Mouse (Mus musculus) heart, postnatal 0 days (tissue): ENCODE measurements at regions not wholly inside any gene's neighbourhood (a gene's known extent, or its start where the extent isn't known, plus 50 kb on each side); places are given as distances from the start of the nearest gene placed in this dataset.

Experiments used
- ATAC-seq: fragments of 200-750 bp; cut with Nextera tagmentation; 2 replicates; pipeline ENCODE4 v1.8.0; 2017; ENCODE audit warnings: low read depth, moderate number of reproducible peaks, moderate library complexity; ENCODE audit not compliant: insufficient read depth
- DNase-seq: peaks from one replicate; pipeline ENCODE4 v3.0.0-alpha.2; 2016; ENCODE audit warnings: low spot score
- H3K27ac ChIP-seq: fragments of 300-500 bp; sonication (generic); 2 replicates; pipeline ENCODE4 v1.5.1; 2014; ENCODE audit warnings: low read depth, mild to moderate bottlenecking
- H3K27me3 ChIP-seq: fragments of 300-500 bp; sonication (generic); 2 replicates; pipeline ENCODE4 v1.6.1; 2014; ENCODE audit warnings: low read length, mixed read lengths; ENCODE audit not compliant: control insufficient read depth, insufficient read depth
- H3K36me3 ChIP-seq: fragments of 300-500 bp; sonication (generic); replicated peaks from 2 replicates; pipeline ENCODE4 v1.6.1; 2014; ENCODE audit warnings: low read length, mixed read lengths; ENCODE audit not compliant: control insufficient read depth, insufficient read depth
- H3K4me1 ChIP-seq: fragments of 300-500 bp; sonication (generic); 2 replicates; pipeline ENCODE4 v1.6.1; 2014; ENCODE audit warnings: antibody characterized with exemption; ENCODE audit not compliant: control insufficient read depth, insufficient read depth
- H3K4me2 ChIP-seq: fragments of 300-500 bp; sonication (generic); 2 replicates; pipeline ENCODE4 v1.6.1; 2014; ENCODE audit warnings: low read depth, mild to moderate bottlenecking, low read length, moderate library complexity
- H3K4me3 ChIP-seq: fragments of 300-500 bp; sonication (generic); 2 replicates; pipeline ENCODE4 v1.5.1; 2014; ENCODE audit warnings: low read depth, low read length
- H3K9ac ChIP-seq: fragments of 300-500 bp; sonication (generic); replicated peaks from 2 replicates; pipeline ENCODE4 v1.6.1; 2014; ENCODE audit warnings: low read depth, low read length, mixed read lengths
- H3K9me3 ChIP-seq: fragments of 300-500 bp; sonication (generic); replicated peaks from 2 replicates; pipeline ENCODE4 v1.6.1; 2016; ENCODE audit warnings: low read length; ENCODE audit not compliant: control insufficient read depth
- EP300 ChIP-seq: IDR thresholded peaks from 2 replicates; pipeline ENCODE4 v1.6.1; 2016; ENCODE audit warnings: antibody characterized with exemption, low read depth
- WGBS: fragments of 180-500 bp; shearing (Covaris S2); extraction: QIAGEN DNeasy Blood & Tissue Kit; methylation state at CpG from one replicate; pipeline ENCODE4 v1.1.7; 2014; 5-methylcytosine and 5-hydroxymethylcytosine counted together

DNA sequence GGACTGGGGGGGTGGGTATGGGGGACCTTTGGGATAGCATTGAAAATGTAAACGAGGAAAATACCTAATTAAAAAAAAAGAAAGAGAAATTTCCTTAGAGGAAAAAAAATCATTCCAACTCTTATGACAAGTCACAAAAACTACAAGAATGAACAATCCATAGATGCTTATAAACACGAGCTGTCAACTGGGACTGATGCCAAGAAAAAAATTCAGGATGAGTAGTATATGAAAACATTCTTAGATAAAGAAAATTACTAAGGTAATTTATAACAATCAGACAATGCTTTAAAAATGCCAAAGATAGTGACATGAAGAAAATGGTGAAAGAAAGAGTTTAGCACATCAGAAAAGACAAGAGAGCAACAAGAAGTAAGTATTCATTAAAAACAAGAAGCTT, 176.0 kb downstream of the Gm21897 start:
- Histone ChIP-seq H3K27me3 (no peaks in the 10 kb centered on the region), H3K4me1 (no peaks in the 10 kb centered on the region), H3K27ac (no peak overlapping the region), H3K4me3 (no peak overlapping the region), H3K4me2 (no peak overlapping the region), H3K9me3 (no peaks in the 10 kb centered on the region), H3K9ac (no peak overlapping the region), H3K36me3 (no peaks in the 10 kb centered on the region)
- ATAC-seq (no peak), DNase-seq (no peak)
- 51% methylated on average over 2 of the region's 2 CpGs for WGBS
- TF ChIP-seq EP300 = no peak
